Mouse (Mus musculus) limb, embryonic 13.5 days (tissue): ENCODE measurements around the gene Cenpm. TPM values are rescaled to one million over a fixed set of nuclear protein-coding genes. Genes with fewer than 3 reads are reported as not detected.

ENCODE experiments used
- ATAC-seq: fragments of 200-750 bp; cut with Nextera tagmentation; 2 replicates; pipeline ENCODE4 v1.8.0; 2017; ENCODE audit warnings: low read depth, moderate number of reproducible peaks, moderate TSS enrichment; ENCODE audit not compliant: low FRiP score
- H3K27ac ChIP-seq: fragments of 300-500 bp; sonication (generic); 2 replicates; pipeline ENCODE4 v1.5.1; 2015; ENCODE audit warnings: inconsistent platforms, mild to moderate bottlenecking, moderate library complexity
- H3K27me3 ChIP-seq: fragments of 300-500 bp; sonication (generic); 2 replicates; pipeline ENCODE4 v1.6.1; 2015; ENCODE audit warnings: mild to moderate bottlenecking, inconsistent platforms
- H3K36me3 ChIP-seq: fragments of 300-500 bp; sonication (generic); 2 replicates; pipeline ENCODE4 v1.6.1; 2015; ENCODE audit warnings: inconsistent platforms, mild to moderate bottlenecking, moderate library complexity
- H3K4me1 ChIP-seq: fragments of 300-500 bp; sonication (generic); 2 replicates; pipeline ENCODE4 v1.6.1; 2015; ENCODE audit warnings: inconsistent platforms
- H3K4me2 ChIP-seq: fragments of 300-500 bp; sonication (generic); replicated peaks from 2 replicates; pipeline ENCODE4 v1.6.1; 2015; ENCODE audit warnings: inconsistent platforms, mild to moderate bottlenecking, moderate library complexity
- H3K4me3 ChIP-seq: fragments of 300-500 bp; sonication (generic); 2 replicates; pipeline ENCODE4 v1.5.1; 2015; ENCODE audit warnings: moderate library complexity, mild to moderate bottlenecking, inconsistent platforms
- H3K9ac ChIP-seq: fragments of 300-500 bp; sonication (generic); 2 replicates; pipeline ENCODE4 v1.6.1; 2015; ENCODE audit warnings: mild to moderate bottlenecking, inconsistent platforms
- H3K9me3 ChIP-seq: fragments of 300-500 bp; sonication (generic); 2 replicates; pipeline ENCODE4 v1.6.1; 2016; ENCODE audit warnings: inconsistent platforms
- WGBS: fragments of 180-500 bp; shearing (Covaris S2); methylation state at CpG from one replicate; pipeline ENCODE4 v1.1.7; 2015; 5-methylcytosine and 5-hydroxymethylcytosine counted together
- polyA plus RNA-seq: library from polyadenylated mRNA; unstranded; fragments of >200 nt; fragmentation: Nextera tagmentation; extraction: Ambion mirVana; gene quantifications from 2 replicates; pipeline ENCODE4 v1.2.1, GENCODE M21; 2015

The Cenpm gene
- polyA plus RNA-seq, 1 experiment from 2014 or later, result 62.6 TPM

DNA sequence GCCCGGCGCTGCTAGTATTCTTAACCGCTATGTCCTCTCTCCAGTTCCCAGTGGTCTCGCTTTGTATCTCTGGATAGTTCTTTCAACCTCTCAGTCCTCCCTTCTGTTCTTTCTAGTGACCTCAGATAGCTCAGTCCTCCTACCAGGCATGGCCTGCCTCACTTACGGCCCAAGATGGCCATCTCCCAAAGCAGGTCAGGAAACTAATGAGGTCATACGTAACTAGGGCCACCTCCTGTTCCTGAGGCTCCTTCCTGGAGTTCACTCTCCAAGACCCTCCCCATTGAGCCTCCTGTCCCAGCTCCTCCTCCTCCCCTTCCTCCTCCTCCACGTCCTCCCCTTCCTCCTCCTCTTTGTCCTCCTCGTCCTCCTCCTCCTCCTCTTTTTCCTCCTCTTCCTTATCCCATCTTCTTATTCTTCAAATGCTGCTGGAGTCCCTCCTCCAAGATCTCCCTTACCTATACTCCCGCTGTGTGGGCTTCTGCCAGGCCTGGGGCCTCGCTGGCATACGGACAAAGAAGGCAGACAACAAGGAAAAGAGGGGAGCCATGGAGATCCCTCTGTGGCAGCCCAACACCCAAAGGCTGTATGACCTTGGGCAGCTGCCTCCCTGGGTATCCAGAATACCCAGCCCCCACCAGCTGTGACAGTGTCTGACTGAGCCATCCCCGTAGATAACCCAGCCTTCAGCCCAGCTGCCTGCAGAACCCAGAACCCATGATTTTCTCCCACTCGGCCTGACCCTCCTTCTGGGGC, 35.1 kb downstream of the Cenpm start:
- 73% methylated on average over 13 of the region's 13 CpGs for WGBS
- ATAC-seq, result no peak
- no peaks in the 10 kb centered on the region for H3K9me3 ChIP-seq

DNA sequence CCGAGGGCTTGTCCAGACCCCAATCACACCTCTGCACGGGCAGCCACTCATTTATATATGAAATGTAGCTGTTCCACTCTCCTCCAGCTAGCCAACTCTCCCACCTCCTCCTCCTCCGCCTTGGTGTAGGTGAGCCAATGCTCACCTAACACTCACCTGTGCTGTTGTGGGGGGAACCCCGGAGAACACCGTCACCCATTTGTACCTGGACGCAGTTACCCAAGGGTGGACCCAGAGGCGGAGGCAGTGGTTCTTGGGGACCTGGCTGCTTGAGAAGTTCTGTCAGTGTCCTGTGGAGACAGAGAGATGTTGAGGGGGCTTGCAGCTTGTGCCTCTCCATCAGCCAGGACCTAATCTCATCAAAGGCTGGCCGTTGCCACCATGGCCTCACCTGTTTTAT, 36.2 kb downstream of the Cenpm start:
- Histone ChIP-seq H3K4me1 (peaks cover 39% of the 10 kb centered on the region), H3K4me3 (no peak overlapping the region), H3K9ac (no peak overlapping the region), H3K27ac (no peak overlapping the region), H3K36me3 (peaks cover 33% of the 10 kb centered on the region), H3K27me3 (peaks cover 98% of the 10 kb centered on the region), H3K4me2 (no peak overlapping the region), H3K9me3 (no peaks in the 10 kb centered on the region)
- WGBS, result 78% methylated on average over 8 of the region's 8 CpGs
- ATAC-seq, result no peak

More for the DNA sequence above, 35.1 kb downstream of the Cenpm start:
- Histone ChIP-seq H3K27ac (no peak overlapping the region), H3K4me2 (no peak overlapping the region), H3K4me3 (no peak overlapping the region), H3K9ac (no peak overlapping the region), H3K4me1 (peaks cover 39% of the 10 kb centered on the region), H3K27me3 (peaks cover 99% of the 10 kb centered on the region), H3K36me3 (peaks cover 22% of the 10 kb centered on the region)

DNA sequence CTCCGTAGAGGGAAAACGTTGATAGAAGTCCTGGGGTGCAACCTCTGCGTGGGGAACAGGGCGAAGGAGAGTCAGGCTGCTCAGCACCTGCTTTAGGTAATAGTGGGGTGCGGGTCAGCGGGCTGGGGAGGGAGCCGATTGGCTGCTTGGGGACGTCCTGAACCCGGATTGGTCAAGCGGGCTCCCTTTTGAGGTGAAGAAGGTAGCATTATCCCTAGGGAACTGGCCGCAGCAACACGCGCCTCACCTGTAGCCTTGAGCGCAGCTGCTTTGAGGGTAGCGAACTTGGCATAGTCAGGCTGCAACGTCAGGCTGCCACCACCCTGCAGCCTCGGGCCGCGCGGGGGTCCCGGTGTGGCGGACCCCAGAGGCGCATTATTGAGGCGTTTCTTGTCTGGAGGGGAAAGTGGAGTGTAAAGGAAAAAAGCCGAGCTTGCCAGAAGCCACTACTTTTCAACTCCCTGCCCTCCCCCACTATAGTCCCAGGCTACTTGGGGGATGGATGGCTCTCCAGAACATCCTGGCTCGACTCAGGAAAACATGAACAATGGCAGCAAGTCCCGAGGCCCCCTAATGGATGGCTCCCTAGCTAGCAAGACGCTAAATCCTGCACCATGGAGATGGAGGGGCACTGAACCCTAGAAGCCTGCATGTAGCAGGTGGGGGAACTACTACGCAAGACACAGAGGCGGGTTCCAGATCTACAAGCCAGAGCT, 36.9 kb downstream of the Cenpm start:
- WGBS, result 13% methylated on average over 30 of the region's 30 CpGs
- ATAC-seq, result no peak
- H3K4me3 ChIP-seq, result peak overlapping the region; percentile 10; the same call in 1 of the 2 replicates

DNA sequence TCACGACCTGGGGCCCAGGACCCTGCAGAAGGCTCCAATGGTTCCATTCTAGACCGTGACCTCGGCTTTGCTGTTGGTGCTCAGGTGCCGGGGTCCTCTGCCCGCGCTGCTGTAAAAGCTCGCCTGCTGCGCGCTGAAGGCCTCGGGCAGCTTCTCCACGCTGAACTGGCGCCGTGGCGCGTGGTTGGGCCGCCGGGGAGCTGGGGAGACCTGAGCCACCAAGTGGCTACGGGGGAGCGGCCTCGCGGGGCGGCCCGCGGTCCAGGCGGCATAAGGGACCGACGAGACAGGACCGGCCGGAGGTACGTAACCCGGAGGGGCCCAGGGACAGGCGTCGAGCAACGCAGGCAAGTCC, 37.5 kb downstream of the Cenpm start:
- Histone ChIP-seq H3K9me3 (no peaks in the 10 kb centered on the region), H3K4me1 (peaks cover 31% of the 10 kb centered on the region), H3K4me3 (peak overlapping the region; percentile 10), H3K27ac (no peak overlapping the region), H3K4me2 (peak overlapping the region; percentile 40), H3K27me3 (peaks cover 86% of the 10 kb centered on the region), H3K36me3 (peaks cover 46% of the 10 kb centered on the region), H3K9ac (peak overlapping the region; percentile 13; the same call in 1 of the 2 replicates)
- 9% methylated on average over 34 of the region's 34 CpGs for WGBS
- no peak for ATAC-seq

More for the DNA sequence above, 36.9 kb downstream of the Cenpm start:
- no peaks in the 10 kb centered on the region for H3K9me3 ChIP-seq
- H3K4me1 ChIP-seq, result peaks cover 37% of the 10 kb centered on the region
- peaks cover 91% of the 10 kb centered on the region for H3K27me3 ChIP-seq
- H3K4me2 ChIP-seq, result peak overlapping the region; percentile 40
- H3K27ac ChIP-seq, result no peak overlapping the region
- peaks cover 40% of the 10 kb centered on the region for H3K36me3 ChIP-seq
- H3K9ac ChIP-seq, result no peak overlapping the region

DNA sequence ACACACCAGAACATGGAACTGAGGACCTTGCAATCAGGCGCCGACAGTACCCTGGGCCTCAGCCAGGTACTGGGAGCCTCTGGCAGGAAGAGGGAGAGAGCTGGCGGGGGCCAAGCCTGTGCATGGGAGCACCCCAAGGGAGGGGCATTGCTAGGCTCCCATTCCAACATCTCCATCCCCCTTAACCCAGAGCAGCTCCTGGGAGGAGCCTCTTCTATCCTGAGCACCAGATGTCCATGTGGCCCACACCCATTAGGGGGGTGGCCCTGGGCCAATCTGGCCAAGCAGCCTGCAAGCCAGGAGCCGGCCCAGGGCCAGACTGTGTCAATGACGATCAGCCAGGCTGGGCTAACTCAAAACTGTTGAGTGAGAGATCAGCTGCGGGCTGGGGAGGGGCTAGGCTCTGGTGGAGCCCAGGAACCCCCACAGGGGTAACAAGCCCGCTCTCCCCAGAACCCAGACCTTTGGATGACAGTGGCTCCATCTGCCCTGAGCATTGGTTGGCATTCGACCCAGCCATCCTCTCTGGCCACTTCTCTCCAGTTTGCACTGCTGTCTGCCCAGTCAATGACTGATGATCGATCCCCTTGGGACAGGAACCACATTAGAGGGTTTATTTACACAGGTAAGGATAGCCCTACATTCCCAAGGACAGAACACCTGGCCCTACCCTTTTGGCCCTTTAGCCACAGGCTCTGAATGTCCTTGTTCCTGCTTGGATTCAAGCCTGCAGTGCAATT, 38.0 kb downstream of the Cenpm start:
- WGBS, result 49% methylated on average over 9 of the region's 9 CpGs
- Histone ChIP-seq H3K4me2 (no peak overlapping the region), H3K4me1 (peaks cover 26% of the 10 kb centered on the region), H3K4me3 (0 out of 2 replicates have a peak overlapping the region, but pooled peaks have one; percentile 10), H3K27me3 (peaks cover 80% of the 10 kb centered on the region), H3K27ac (no peak overlapping the region), H3K9me3 (no peaks in the 10 kb centered on the region), H3K36me3 (peaks cover 51% of the 10 kb centered on the region), H3K9ac (0 out of 2 replicates have a peak overlapping the region, but pooled peaks have one; percentile 0)
- peak; percentile 11; the same call in 1 of the 2 replicates for ATAC-seq

DNA sequence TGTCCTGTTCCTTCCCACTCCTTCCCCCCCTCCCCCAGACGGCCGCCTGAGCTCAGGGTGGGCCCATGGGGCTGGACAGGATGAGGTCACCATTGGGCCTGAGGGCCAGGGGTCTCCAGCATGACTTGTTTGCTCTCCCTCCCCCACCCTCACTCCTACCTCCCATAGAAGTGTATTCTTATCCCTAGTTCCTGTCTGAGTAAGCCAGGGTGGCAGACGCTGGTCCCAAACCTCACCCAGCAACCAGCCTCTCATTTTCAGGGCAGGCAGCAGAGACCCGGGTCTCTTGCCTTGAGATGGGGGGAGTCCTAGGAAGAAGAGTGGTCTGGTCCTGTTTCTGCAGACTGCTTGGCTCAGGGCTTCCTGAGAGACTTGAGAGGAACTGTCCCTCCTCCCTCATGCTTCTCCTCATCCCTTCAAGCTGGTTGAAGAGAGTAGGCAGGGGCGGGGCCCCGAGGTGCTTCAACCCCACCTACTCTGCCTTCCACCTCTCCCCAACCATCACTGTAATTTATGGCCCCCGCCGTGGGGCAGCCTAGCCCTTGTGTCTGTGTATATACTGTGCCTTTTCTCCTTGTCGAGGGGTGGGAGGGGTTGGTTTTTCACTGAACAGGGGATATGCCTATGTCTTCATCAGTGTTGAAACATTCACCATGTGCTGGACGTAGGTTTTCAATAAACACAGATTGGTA, 39.7 kb downstream of the Cenpm start:
- Histone ChIP-seq H3K27ac (no peak overlapping the region), H3K4me2 (no peak overlapping the region), H3K9me3 (no peaks in the 10 kb centered on the region), H3K4me1 (peaks cover 18% of the 10 kb centered on the region), H3K4me3 (no peak overlapping the region), H3K36me3 (peaks cover 67% of the 10 kb centered on the region), H3K9ac (no peak overlapping the region), H3K27me3 (peaks cover 63% of the 10 kb centered on the region)
- 0 out of 2 replicates have a peak, but pooled peaks have one; percentile 31 for ATAC-seq
- 60% methylated on average over 8 of the region's 10 CpGs for WGBS

DNA sequence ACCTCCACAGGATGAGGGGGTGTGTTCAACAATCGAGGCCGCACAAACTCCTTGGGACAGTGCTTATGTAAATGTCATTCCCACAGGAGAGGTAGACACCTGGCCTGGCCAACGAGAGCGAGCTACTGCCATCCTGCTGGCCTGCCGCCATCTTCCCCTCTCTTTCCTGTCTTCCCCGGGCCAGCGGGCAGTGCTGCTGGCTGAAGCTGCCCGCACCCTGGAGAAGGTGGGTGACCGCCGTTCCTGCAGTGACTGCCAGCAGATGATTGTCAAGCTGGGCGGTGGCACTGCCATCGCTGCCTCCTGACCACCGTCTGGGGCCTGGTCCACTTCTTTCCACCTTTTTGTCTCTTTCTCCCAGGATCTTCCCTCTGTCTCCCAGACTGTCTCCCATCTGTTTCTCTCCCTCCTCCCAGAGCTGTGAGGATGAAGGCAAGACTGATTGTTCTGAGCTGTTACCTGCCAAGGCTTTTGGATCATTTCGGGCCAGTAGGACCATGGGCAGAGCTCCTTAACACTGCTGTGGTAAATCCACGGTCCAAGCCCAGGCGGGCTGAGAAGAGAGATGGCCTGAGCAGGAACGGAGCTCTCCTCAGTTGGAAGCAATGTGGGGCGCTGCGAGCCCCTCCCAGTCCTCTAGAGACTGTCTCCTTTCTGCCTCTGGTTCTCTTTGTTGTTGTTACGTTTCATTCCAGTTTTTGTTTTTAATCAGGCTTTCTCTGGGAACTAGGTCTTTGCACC, 40.8 kb downstream of the Cenpm start:
- peaks cover 18% of the 10 kb centered on the region for H3K4me1 ChIP-seq
- WGBS, result 88% methylated on average over 20 of the region's 20 CpGs
- H3K27me3 ChIP-seq, result peaks cover 53% of the 10 kb centered on the region
- no peak overlapping the region for H3K4me3 ChIP-seq
- H3K27ac ChIP-seq, result no peak overlapping the region
- H3K9ac ChIP-seq, result no peak overlapping the region
- H3K36me3 ChIP-seq, result peaks cover 77% of the 10 kb centered on the region
- ATAC-seq, result no peak
- no peaks in the 10 kb centered on the region for H3K9me3 ChIP-seq
- H3K4me2 ChIP-seq, result no peak overlapping the region

DNA sequence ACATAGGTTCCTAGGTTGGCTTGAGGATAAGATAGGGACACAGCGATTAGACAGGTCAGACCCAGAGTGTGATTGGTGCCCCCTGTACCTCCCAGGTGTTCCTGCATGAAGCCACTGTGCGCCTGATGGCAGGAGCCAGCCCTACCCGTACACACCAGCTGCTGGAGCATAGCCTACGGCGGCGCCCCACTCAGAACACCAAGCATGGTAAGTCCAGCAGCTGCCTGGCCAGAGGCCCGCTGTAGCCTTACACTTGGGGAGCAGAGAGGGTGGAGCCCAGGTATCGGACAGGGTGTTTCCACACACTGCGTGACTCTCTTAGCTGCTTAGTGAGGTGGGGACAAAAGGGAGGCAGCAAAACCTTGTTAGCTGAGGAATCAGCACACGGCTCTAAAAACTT, 41.5 kb downstream of the Cenpm start:
- H3K4me3 ChIP-seq, result no peak overlapping the region
- H3K36me3 ChIP-seq, result peaks cover 84% of the 10 kb centered on the region
- H3K9ac ChIP-seq, result no peak overlapping the region
- H3K4me1 ChIP-seq, result peaks cover 18% of the 10 kb centered on the region
- WGBS, result 92% methylated on average over 10 of the region's 10 CpGs
- no peak for ATAC-seq
- no peaks in the 10 kb centered on the region for H3K9me3 ChIP-seq
- no peak overlapping the region for H3K27ac ChIP-seq
- no peak overlapping the region for H3K4me2 ChIP-seq
- peaks cover 46% of the 10 kb centered on the region for H3K27me3 ChIP-seq

DNA sequence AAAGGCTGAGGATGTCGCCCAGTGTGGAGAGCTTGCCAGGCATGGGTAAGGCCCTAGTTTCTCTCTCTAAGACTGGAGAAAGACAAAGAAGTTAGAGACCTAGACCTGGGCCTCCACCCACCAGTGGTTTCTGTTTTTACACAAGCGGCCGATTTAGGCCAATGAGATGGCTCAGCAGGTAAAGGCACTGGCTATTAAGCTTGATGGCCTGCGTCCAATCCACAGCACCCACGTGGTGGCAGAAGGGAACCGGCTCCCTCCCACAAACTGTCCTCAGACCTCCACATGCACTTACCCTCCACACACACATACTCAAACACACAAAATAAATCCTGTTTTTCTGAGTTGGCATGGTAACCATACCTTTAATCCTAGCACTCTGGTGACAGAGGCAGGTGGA, 42.5 kb downstream of the Cenpm start:
- H3K36me3 ChIP-seq, result peaks cover 94% of the 10 kb centered on the region
- no peak overlapping the region for H3K27ac ChIP-seq
- H3K9ac ChIP-seq, result no peak overlapping the region
- WGBS, result 94% methylated on average over 6 of the region's 6 CpGs
- no peak overlapping the region for H3K4me2 ChIP-seq
- H3K4me1 ChIP-seq, result peaks cover 12% of the 10 kb centered on the region
- peaks cover 36% of the 10 kb centered on the region for H3K27me3 ChIP-seq
- no peaks in the 10 kb centered on the region for H3K9me3 ChIP-seq
- H3K4me3 ChIP-seq, result no peak overlapping the region
- ATAC-seq, result no peak

DNA sequence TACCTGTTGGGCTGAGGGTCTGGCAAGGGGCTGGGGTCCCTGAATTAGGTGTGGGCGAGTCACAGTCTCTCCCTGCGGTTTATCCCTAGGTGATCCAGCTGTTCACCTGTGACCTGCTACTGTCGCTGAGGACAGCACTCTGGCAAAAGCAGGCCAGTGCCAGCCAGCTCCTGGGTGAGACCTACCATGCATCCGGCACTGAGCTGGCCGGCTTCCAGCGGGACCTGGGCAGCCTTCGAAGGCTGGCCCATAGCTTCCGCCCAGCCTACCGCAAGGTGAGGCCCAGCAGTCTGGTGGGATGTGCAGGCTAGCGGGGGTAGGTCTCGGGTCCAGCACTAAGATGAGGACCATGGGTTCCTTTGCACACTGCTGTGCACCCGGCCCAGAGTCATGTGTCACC, 45.0 kb downstream of the Cenpm start:
- Histone ChIP-seq H3K27ac (no peak overlapping the region), H3K9me3 (no peaks in the 10 kb centered on the region), H3K9ac (no peak overlapping the region), H3K36me3 (peaks cover 98% of the 10 kb centered on the region), H3K27me3 (peaks cover 10% of the 10 kb centered on the region), H3K4me2 (no peak overlapping the region), H3K4me3 (no peak overlapping the region), H3K4me1 (no peaks in the 10 kb centered on the region)
- 89% methylated on average over 12 of the region's 12 CpGs for WGBS
- 0 out of 2 replicates have a peak, but pooled peaks have one; percentile 11 for ATAC-seq

DNA sequence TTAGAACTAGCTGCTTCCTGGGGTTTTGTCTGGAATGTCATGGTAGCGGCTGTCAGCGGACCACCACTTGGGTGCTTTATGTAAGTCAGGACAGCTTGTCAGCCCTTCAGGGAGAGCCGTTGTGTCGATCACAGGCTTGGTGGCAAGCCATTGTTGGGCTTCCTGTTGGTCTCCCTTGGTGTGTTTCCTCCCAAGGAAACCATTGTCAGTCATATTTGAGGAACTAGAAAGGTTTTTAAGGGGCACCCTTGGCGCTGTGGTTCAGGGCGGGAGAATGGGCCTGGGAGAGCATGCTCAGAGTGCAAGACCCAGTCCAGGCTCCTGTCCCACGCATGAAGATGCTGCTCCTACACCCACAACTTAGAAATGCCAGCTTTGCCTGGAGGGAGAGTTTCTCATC, 46.2 kb downstream of the Cenpm start:
- Histone ChIP-seq H3K4me3 (no peak overlapping the region), H3K27ac (no peak overlapping the region), H3K4me2 (no peak overlapping the region), H3K4me1 (no peaks in the 10 kb centered on the region), H3K36me3 (peaks cover 98% of the 10 kb centered on the region), H3K9ac (no peak overlapping the region), H3K27me3 (no peaks in the 10 kb centered on the region), H3K9me3 (no peaks in the 10 kb centered on the region)
- WGBS, result 92% methylated on average over 7 of the region's 7 CpGs
- no peak for ATAC-seq
